Comparison of ENCODE assay signal across 31 mouse cellular contexts in the genomic region with DNA sequence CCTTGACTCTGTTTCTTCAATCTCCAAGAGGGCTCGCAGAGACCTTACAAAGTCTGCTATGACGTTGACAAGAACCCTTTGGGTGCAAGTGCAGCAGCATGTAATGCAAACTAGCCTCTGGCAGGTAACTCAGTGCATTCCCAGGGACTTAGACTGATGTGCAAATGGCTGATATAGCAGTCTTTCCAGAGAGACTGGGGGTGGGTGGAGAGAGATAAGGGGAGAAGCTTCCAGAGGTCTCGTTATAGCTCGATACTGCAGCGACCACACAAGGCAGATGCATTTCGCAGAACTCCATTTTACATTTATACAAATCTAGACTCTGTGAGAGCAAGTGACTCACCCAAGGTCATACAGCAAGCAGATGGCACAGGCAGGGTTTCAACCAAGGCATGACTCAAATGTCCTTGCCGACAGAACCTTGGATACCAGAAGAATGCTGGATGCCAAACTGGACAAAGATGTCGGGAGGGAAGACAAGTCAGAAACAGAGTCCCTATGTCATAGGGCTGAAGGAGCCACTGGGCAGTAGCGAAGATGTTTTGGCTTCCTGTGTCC. TPM values are rescaled to one million over a fixed set of nuclear protein-coding genes. Genes with fewer than 3 reads are reported as not detected.
DNase-seq lines count a peak whose midpoint lies in the region; ATAC-seq lines count a peak whose summit lies in the region.
"Had no signal": no experiment of that assay in that cellular context is flagged by ENCODE, and none has a peak within 500 bp of the region (broad histone marks: within the 10 kb centered on the region; RNA-seq: fewer than 3 reads in every experiment).

No protein-coding gene starts in this region.

- H3K9me3 ChIP-seq in liver, embryonic 13.5 days (replicated peaks): no peaks in the 10 kb centered on the region
- H3K9me3 ChIP-seq: forebrain, embryonic 15.5 days; heart, embryonic 10.5 days; hindbrain, embryonic 12.5 days; intestine, embryonic 15.5 days; limb, embryonic 10.5 days; limb, embryonic 15.5 days; lung, embryonic 15.5 days; midbrain, embryonic 15.5 days; neural tube, embryonic 12.5 days; stomach, embryonic 15.5 days had no signal

- no peak overlapping the region for H3K9ac ChIP-seq in liver, embryonic 13.5 days
- H3K9ac ChIP-seq: forebrain, embryonic 15.5 days; hindbrain, embryonic 12.5 days; intestine, embryonic 15.5 days; limb, embryonic 15.5 days; lung, embryonic 15.5 days; midbrain, embryonic 15.5 days; neural tube, embryonic 12.5 days; stomach, embryonic 15.5 days had no signal

- 49% methylated on average over 9 of the region's 9 CpGs for WGBS in liver, embryonic 13.5 days (ENCODE audit: insufficient replicate concordance)

- H3K36me3 ChIP-seq in liver, embryonic 13.5 days: no peaks in the 10 kb centered on the region
- H3K36me3 ChIP-seq: forebrain, embryonic 15.5 days; heart, embryonic 10.5 days; hindbrain, embryonic 12.5 days; intestine, embryonic 15.5 days; limb, embryonic 10.5 days; limb, embryonic 15.5 days; lung, embryonic 15.5 days; midbrain, embryonic 15.5 days; neural tube, embryonic 12.5 days; stomach, embryonic 15.5 days had no signal

- peak; percentile 75 for ATAC-seq in liver, embryonic 13.5 days (ENCODE audit: low read depth)
- ATAC-seq in megakaryocyte-erythroid progenitor cell, adult 5-6 weeks (replicated peaks; ENCODE audit: low FRiP score, low TSS enrichment, poor library complexity, severe bottlenecking): peak; percentile 69
- ATAC-seq: activated CD4-positive, CD25-positive, alpha-beta regulatory T cell, adult 4 months; forebrain, embryonic 15.5 days; hindbrain, postnatal 0 days; midbrain, embryonic 15.5 days had no signal

- DNase-seq in adrenal gland, adult (ENCODE audit: inconsistent age in 2 of 2, low spot score in 1 of 2): peak; percentile 82 to 91
- no peak for DNase-seq in adrenal gland, postnatal 25 days
- peak; percentile 46 for DNase-seq in ovary, adult 18-20 months (ENCODE audit: low spot score)
- DNase-seq in ovary, postnatal 36 days (ENCODE audit: low spot score): no peak
- DNase-seq in liver, embryonic 13.5 days: no peak
- no peak for DNase-seq in lung, postnatal 36 days
- no peak for DNase-seq in T-cell, adult 2 months (ENCODE audit: low spot score)
- DNase-seq: cerebellum, adult 11 months; cerebellum, adult 9-10 months; cerebellum, postnatal 36 days; gastrocnemius, postnatal 25 days; kidney, adult 2 months; kidney, postnatal 36 days; layer of hippocampus, postnatal 36 days; retina, postnatal 1 day; right cerebral cortex, postnatal 25 days; thymus, postnatal 25 days had no signal

- no peaks in the 10 kb centered on the region for H3K27me3 ChIP-seq in liver, embryonic 13.5 days
- H3K27me3 ChIP-seq: forebrain, embryonic 15.5 days; hindbrain, embryonic 12.5 days; intestine, embryonic 15.5 days; limb, embryonic 15.5 days; lung, embryonic 15.5 days; midbrain, embryonic 15.5 days; neural tube, embryonic 12.5 days; stomach, embryonic 15.5 days had no signal

- H3K4me2 ChIP-seq in liver, embryonic 13.5 days: no peak overlapping the region
- H3K4me2 ChIP-seq: forebrain, embryonic 15.5 days; hindbrain, embryonic 12.5 days; intestine, embryonic 15.5 days; limb, embryonic 15.5 days; lung, embryonic 15.5 days; midbrain, embryonic 15.5 days; neural tube, embryonic 12.5 days; stomach, embryonic 15.5 days had no signal

- peaks cover 19% of the 10 kb centered on the region for H3K4me1 ChIP-seq in liver, embryonic 13.5 days (replicated peaks)
- H3K4me1 ChIP-seq: forebrain, embryonic 15.5 days; intestine, embryonic 15.5 days; limb, embryonic 10.5 days; limb, embryonic 15.5 days; lung, embryonic 15.5 days; midbrain, embryonic 15.5 days; neural tube, embryonic 12.5 days; stomach, embryonic 15.5 days had no signal

- H3K4me3 ChIP-seq in liver, embryonic 13.5 days (replicated peaks): no peak overlapping the region
- H3K4me3 ChIP-seq: forebrain, embryonic 15.5 days; heart, embryonic 10.5 days; hindbrain, embryonic 12.5 days; intestine, embryonic 15.5 days; limb, embryonic 10.5 days; limb, embryonic 15.5 days; lung, embryonic 15.5 days; midbrain, embryonic 15.5 days; myocyte; neural tube, embryonic 12.5 days; stomach, embryonic 15.5 days had no signal

- no peak overlapping the region for H3K27ac ChIP-seq in liver, embryonic 13.5 days
- H3K27ac ChIP-seq: forebrain, embryonic 15.5 days; heart, embryonic 10.5 days; hindbrain, embryonic 12.5 days; hindbrain, postnatal 0 days; intestine, embryonic 15.5 days; limb, embryonic 10.5 days; limb, embryonic 15.5 days; lung, embryonic 15.5 days; midbrain, embryonic 15.5 days; neural tube, embryonic 12.5 days; stomach, embryonic 15.5 days had no signal

RNA-seq across cellular contexts. Expression of gene Bhlhe40, which starts 16.4 kb away (rescaled TPM):
- 191 and 201 TPM in 2 replicates for total RNA-seq in adrenal gland, postnatal 25 days (2021)
- 3.3 and 5.1 TPM in 2 replicates for polyA plus RNA-seq in liver, embryonic 13.5 days (2015; fragmentation: Nextera tagmentation; extraction: Ambion mirVana)
- total RNA-seq in megakaryocyte-erythroid progenitor cell, adult 5-6 weeks (2014; fragmentation: Nextera tagmentation): 1.4 TPM in 1 of 2 replicates, not detected in the other
- total RNA-seq in megakaryocyte-erythroid progenitor cell, adult 5-6 weeks (2017): 3.1 and 15.2 TPM in 2 replicates

Comparison
In these comparisons a context has a peak if more than half of its experiments do, and no peak if none do; other contexts are left out.
1. DNase-seq: peak in adrenal gland, adult (2 of 2) and ovary, adult 18-20 months (single experiment); none in adrenal gland, postnatal 25 days (single experiment), ovary, postnatal 36 days (single experiment), liver, embryonic 13.5 days (single experiment), lung, postnatal 36 days (single experiment) and T-cell, adult 2 months (single experiment).
2. RNA of gene Bhlhe40, which starts 16.4 kb away (total RNA-seq): 191 to 201 TPM in adrenal gland, postnatal 25 days; 1.4 to 15.2 TPM in megakaryocyte-erythroid progenitor cell, adult 5-6 weeks; every median in the first group is over 10 times any median in the second.